Mouse (Mus musculus): ENCODE results near the gene Bclaf1. TPM values are rescaled to one million over a fixed set of nuclear protein-coding genes. Genes with fewer than 3 reads are reported as not detected.

Gene Bclaf1
- total and polyA plus RNA-seq, 2 experiments from 2014 or later, result 91.1 to 101 TPM

GRCm38 (mm10) chr10:20290467-20290883 lies 21.8 kb upstream of the Bclaf1 start:
- peak; percentile 93 for TF ChIP-seq CTCF (IDR thresholded peaks at IDR 0.05)
- H3K4me3 ChIP-seq (ENCODE audit: low read depth, low read length), result peak overlapping the region; percentile 23; the same call in 1 of the 2 replicates
- 5% methylated on average over 11 of the region's 11 CpGs for WGBS
- no peaks in the 10 kb centered on the region for H3K36me3 ChIP-seq (ENCODE audit: insufficient read depth, low read length)
- H3K9me3 ChIP-seq (ENCODE audit: low read length), result no peaks in the 10 kb centered on the region
- H3K4me1 ChIP-seq (ENCODE audit: insufficient read depth, low read length), result peaks cover 12% of the 10 kb centered on the region
- DNase-seq (ENCODE audit: low spot score) (peak; percentile 95), ATAC-seq (ENCODE audit: low FRiP score) (peak; percentile 41)
- no peaks in the 10 kb centered on the region for H3K27me3 ChIP-seq (ENCODE audit: insufficient read depth, low read length)
- H3K27ac ChIP-seq (ENCODE audit: low read depth, low read length), result peak overlapping the region; percentile 59
- H3K4me2 ChIP-seq (ENCODE audit: low read depth, low read length, poor library complexity, severe bottlenecking), result peak overlapping the region; percentile 48
- H3K9ac ChIP-seq (replicated peaks; ENCODE audit: low read length, poor library complexity, severe bottlenecking), result peak overlapping the region; percentile 50

GRCm38 (mm10) chr10:20295961-20296360 lies 16.3 kb upstream of the Bclaf1 start:
- Histone ChIP-seq H3K27me3 (ENCODE audit: insufficient read depth, low read length) (no peaks in the 10 kb centered on the region), H3K4me3 (ENCODE audit: low read depth, low read length) (no peak overlapping the region), H3K4me2 (ENCODE audit: low read depth, low read length, poor library complexity, severe bottlenecking) (no peak overlapping the region), H3K27ac (ENCODE audit: low read depth, low read length) (no peak overlapping the region), H3K36me3 (ENCODE audit: insufficient read depth, low read length) (no peaks in the 10 kb centered on the region), H3K9ac (replicated peaks; ENCODE audit: low read length, poor library complexity, severe bottlenecking) (no peak overlapping the region), H3K9me3 (ENCODE audit: low read length) (no peaks in the 10 kb centered on the region), H3K4me1 (ENCODE audit: insufficient read depth, low read length) (no peaks in the 10 kb centered on the region)
- TF ChIP-seq CTCF (IDR thresholded peaks at IDR 0.05), result 0 out of 2 replicates have a peak, but pooled peaks have one; percentile 9
- DNase-seq (ENCODE audit: low spot score) (no peak), ATAC-seq (ENCODE audit: low FRiP score) (no peak)
- 74% methylated on average over 5 of the region's 5 CpGs for WGBS

GRCm38 (mm10) chr10:20298152-20298920 lies 13.9 kb upstream of the Bclaf1 start:
- H3K4me3 ChIP-seq (ENCODE audit: low read depth, low read length), result no peak overlapping the region
- H3K4me2 ChIP-seq (ENCODE audit: low read depth, low read length, poor library complexity, severe bottlenecking), result no peak overlapping the region
- H3K27me3 ChIP-seq (ENCODE audit: insufficient read depth, low read length), result no peaks in the 10 kb centered on the region
- DNase-seq (ENCODE audit: low spot score), result no peak
- H3K9me3 ChIP-seq (ENCODE audit: low read length), result no peaks in the 10 kb centered on the region
- no peak for TF ChIP-seq CTCF (IDR thresholded peaks at IDR 0.05)
- H3K4me1 ChIP-seq (ENCODE audit: insufficient read depth, low read length), result no peaks in the 10 kb centered on the region
- no peak for ATAC-seq (ENCODE audit: low FRiP score)
- H3K9ac ChIP-seq (replicated peaks; ENCODE audit: low read length, poor library complexity, severe bottlenecking), result no peak overlapping the region
- 34% methylated on average over 3 of the region's 3 CpGs for WGBS
- H3K27ac ChIP-seq (ENCODE audit: low read depth, low read length), result no peak overlapping the region
- no peaks in the 10 kb centered on the region for H3K36me3 ChIP-seq (ENCODE audit: insufficient read depth, low read length)

- no peak for TF ChIP-seq CTCF (IDR thresholded peaks at IDR 0.05)
- no peaks in the 10 kb centered on the region for H3K9me3 ChIP-seq (ENCODE audit: low read length)
- no peak overlapping the region for H3K4me2 ChIP-seq (ENCODE audit: low read depth, low read length, poor library complexity, severe bottlenecking)
- no peaks in the 10 kb centered on the region for H3K36me3 ChIP-seq (ENCODE audit: insufficient read depth, low read length)
- no peak overlapping the region for H3K9ac ChIP-seq (replicated peaks; ENCODE audit: low read length, poor library complexity, severe bottlenecking)
- no peaks in the 10 kb centered on the region for H3K4me1 ChIP-seq (ENCODE audit: insufficient read depth, low read length)
- no peaks in the 10 kb centered on the region for H3K27me3 ChIP-seq (ENCODE audit: insufficient read depth, low read length)
- no peak for ATAC-seq (ENCODE audit: low FRiP score)
- H3K27ac ChIP-seq (ENCODE audit: low read depth, low read length), result no peak overlapping the region
- H3K4me3 ChIP-seq (ENCODE audit: low read depth, low read length), result no peak overlapping the region
- WGBS, result 75% methylated on average over 5 of the region's 5 CpGs
- no peak for DNase-seq (ENCODE audit: low spot score)
Measured at GRCm38 (mm10) chr10:20299114-20299513, 13.2 kb upstream of the Bclaf1 start.

GRCm38 (mm10) chr10:20310969-20311769 lies 1.1 kb upstream of the Bclaf1 start:
- no peaks in the 10 kb centered on the region for H3K4me1 ChIP-seq (ENCODE audit: insufficient read depth, low read length)
- no peak for DNase-seq (ENCODE audit: low spot score)
- H3K4me3 ChIP-seq (ENCODE audit: low read depth, low read length), result peak overlapping the region; percentile 78
- 52% methylated on average over 11 of the region's 11 CpGs for WGBS
- TF ChIP-seq CTCF (IDR thresholded peaks at IDR 0.05), result no peak
- H3K36me3 ChIP-seq (ENCODE audit: insufficient read depth, low read length), result no peaks in the 10 kb centered on the region
- H3K9me3 ChIP-seq (ENCODE audit: low read length), result no peaks in the 10 kb centered on the region
- ATAC-seq (ENCODE audit: low FRiP score), result no peak
- H3K9ac ChIP-seq (replicated peaks; ENCODE audit: low read length, poor library complexity, severe bottlenecking), result peak overlapping the region; percentile 67
- peak overlapping the region; percentile 100 for H3K27ac ChIP-seq (ENCODE audit: low read depth, low read length)
- H3K4me2 ChIP-seq (ENCODE audit: low read depth, low read length, poor library complexity, severe bottlenecking), result peak overlapping the region; percentile 80
- no peaks in the 10 kb centered on the region for H3K27me3 ChIP-seq (ENCODE audit: insufficient read depth, low read length)
